Mouse (Mus musculus) heart, adult 11 months (tissue): Measurements from ENCODE around the gene Slc44a4.
"Not testable (repeated sequence)": the region's sequence is repeated elsewhere in the genome, so short reads cannot be mapped to it uniquely, and the experiment has no call there.

Experiments
- DNase-seq: peaks from one replicate; pipeline ENCODE4 v3.0.0; 2022

The Slc44a4 gene

GRCm38 (mm10) chr17:34899053-34899889 lies 15.0 kb upstream of the Slc44a4 start:
- peak; percentile 97 for DNase-seq

GRCm38 (mm10) chr17:34899890-34900243 lies 14.4 kb upstream of the Slc44a4 start:
- peak; percentile 97 for DNase-seq

GRCm38 (mm10) chr17:34900826-34901225 lies 13.4 kb upstream of the Slc44a4 start:
- not testable (repeated sequence) for DNase-seq

GRCm38 (mm10) chr17:34901948-34902347 lies 12.3 kb upstream of the Slc44a4 start:
- not testable (repeated sequence) for DNase-seq

GRCm38 (mm10) chr17:34902895-34903294 lies 11.4 kb upstream of the Slc44a4 start:
- no peak for DNase-seq

GRCm38 (mm10) chr17:34910982-34911381 lies 3.3 kb upstream of the Slc44a4 start:
- no peak for DNase-seq

GRCm38 (mm10) chr17:34911945-34912351 lies 2.3 kb upstream of the Slc44a4 start:
- peak; percentile 96 for DNase-seq

- no peak for DNase-seq
Measured at GRCm38 (mm10) chr17:34915410-34915831, 1.2 kb downstream of the Slc44a4 start.

GRCm38 (mm10) chr17:34916316-34916715 lies 2.0 kb downstream of the Slc44a4 start:
- no peak for DNase-seq

GRCm38 (mm10) chr17:34917188-34917587 lies 2.9 kb downstream of the Slc44a4 start:
- DNase-seq, result no peak

GRCm38 (mm10) chr17:34922939-34923338 lies 8.7 kb downstream of the Slc44a4 start:
- no peak for DNase-seq

- no peak for DNase-seq
Measured at GRCm38 (mm10) chr17:34924258-34924657, 10.0 kb downstream of the Slc44a4 start.

- DNase-seq, result no peak
Measured at GRCm38 (mm10) chr17:34927306-34928019, 13.2 kb downstream of the Slc44a4 start.

GRCm38 (mm10) chr17:34928841-34929240 lies 14.6 kb downstream of the Slc44a4 start:
- no peak for DNase-seq

- peak; percentile 100 for DNase-seq
Measured at GRCm38 (mm10) chr17:34931061-34931734, 16.9 kb downstream of the Slc44a4 start, which contains the start of gene Neu1. TSS of gene Neu1 (plus strand) at chr17:34931253.

- DNase-seq, result peak; percentile 93
Measured at GRCm38 (mm10) chr17:34931735-34932098, 17.5 kb downstream of the Slc44a4 start.

- DNase-seq, result no peak
Measured at GRCm38 (mm10) chr17:34932287-34932686, 18.0 kb downstream of the Slc44a4 start.

GRCm38 (mm10) chr17:34934031-34934430 lies 19.8 kb downstream of the Slc44a4 start:
- DNase-seq, result no peak

GRCm38 (mm10) chr17:34934830-34935229 lies 20.6 kb downstream of the Slc44a4 start:
- peak; percentile 96 for DNase-seq

GRCm38 (mm10) chr17:34937960-34938505 lies 23.8 kb downstream of the Slc44a4 start:
- DNase-seq, result no peak

- peak; percentile 96 for DNase-seq
Measured at GRCm38 (mm10) chr17:34941344-34942041, 27.2 kb downstream of the Slc44a4 start.

GRCm38 (mm10) chr17:34943128-34943815 lies 29.0 kb downstream of the Slc44a4 start:
- DNase-seq, result no peak
